Mouse (Mus musculus): ENCODE measurements around the gene Sirt7. TPM values are rescaled to one million over a fixed set of nuclear protein-coding genes. Genes with fewer than 3 reads are reported as not detected.

Gene Sirt7
- polyA plus RNA-seq, 1 experiment from 2014 or later, result 30.1 TPM

- CTCF ChIA-PET, result interaction anchor here (0.9 to 1.9 kb wide), 14 partner anchors 9 to 152 kb away, joined by 3 to 7 read pairs (median 4); partner anchors contain the start of genes Cenpx, Lrrc45 and Pycr1
These were observed 34.7 kb upstream of the Sirt7 start for GRCm38 (mm10) chr11:120659509-120660300.

GRCm38 (mm10) chr11:120658876-120659410, 33.9 kb upstream of the Sirt7 start:
- DNase-seq (ENCODE audit: low read depth, low spot score) (no peak), ATAC-seq (no peak)
- TF ChIP-seq CTCF (IDR thresholded peaks at IDR 0.05), result no peak

More at GRCm38 (mm10) chr11:120659509-120660300, 34.7 kb upstream of the Sirt7 start:
- no peak for TF ChIP-seq CTCF (IDR thresholded peaks at IDR 0.05)
- POLR2A ChIA-PET, result interaction anchor here (1.0 to 1.4 kb wide), 2 partner anchors 16 to 36 kb away, joined by 3 to 4 read pairs; partner anchors contain the start of gene Pycr1
- in situ Hi-C loops (cut with MboI; ENCODE audit: low pct_unique_long_range_greater_than_20kb), result loop anchor here (5.0 kb wide), 1 partner anchor 53 kb away; the partner anchor contains the start of genes Cenpx and Lrrc45
- ATAC-seq, result no peak
- H3K27me3 ChIP-seq, result peaks cover 59% of the 10 kb centered on the region
- DNase-seq (ENCODE audit: low read depth, low spot score), result no peak

GRCm38 (mm10) chr11:120657301-120657700, 32.3 kb upstream of the Sirt7 start:
- in situ Hi-C loops (cut with MboI; ENCODE audit: low pct_unique_long_range_greater_than_20kb), result loop anchor here (5.0 kb wide), 1 partner anchor 55 kb away; the partner anchor contains the start of genes Cenpx and Lrrc45
- TF ChIP-seq CTCF (IDR thresholded peaks at IDR 0.05), result no peak
- ATAC-seq (no peak), DNase-seq (ENCODE audit: low read depth, low spot score) (no peak)
- CTCF ChIA-PET, result interaction anchor here (1.2 kb wide), 1 partner anchor 119 kb away, joined by 3 read pairs; no protein-coding TSS in a partner anchor
- peaks cover 69% of the 10 kb centered on the region for H3K27me3 ChIP-seq
- POLR2A ChIA-PET, result no interaction called here

More at GRCm38 (mm10) chr11:120658876-120659410, 33.9 kb upstream of the Sirt7 start:
- peaks cover 63% of the 10 kb centered on the region for H3K27me3 ChIP-seq
- CTCF ChIA-PET, result interaction anchor here (0.9 to 1.9 kb wide), 16 partner anchors 8 to 151 kb away, joined by 3 to 8 read pairs (median 4); partner anchors contain the start of genes Cenpx, Lrrc45 and Pycr1
- POLR2A ChIA-PET, result interaction anchor here (0.7 to 1.0 kb wide), 3 partner anchors 19 to 55 kb away, joined by 3 to 4 read pairs (median 4); partner anchors contain the start of genes Cenpx and Lrrc45
- in situ Hi-C loops (cut with MboI; ENCODE audit: low pct_unique_long_range_greater_than_20kb), result loop anchor here (5.0 kb wide), 1 partner anchor 53 kb away; the partner anchor contains the start of genes Cenpx and Lrrc45

- POLR2A ChIA-PET, result no interaction called here
- no peak for TF ChIP-seq CTCF (IDR thresholded peaks at IDR 0.05)
- CTCF ChIA-PET, result interaction anchor here (0.9 kb wide), 1 partner anchor 11 kb away, joined by 6 read pairs; the partner anchor contains the start of gene Pycr1
- no peak for ATAC-seq
- in situ Hi-C loops (cut with MboI; ENCODE audit: low pct_unique_long_range_greater_than_20kb), result loop anchor here (5.0 kb wide), 2 partner anchors 58 to 113 kb away; partner anchors contain the start of genes Cenpx and Lrrc45
- H3K27me3 ChIP-seq, result peaks cover 70% of the 10 kb centered on the region
- no peak for DNase-seq (ENCODE audit: low read depth, low spot score)
These were observed 29.7 kb upstream of the Sirt7 start for GRCm38 (mm10) chr11:120654741-120655140.

GRCm38 (mm10) chr11:120651872-120652271, 26.8 kb upstream of the Sirt7 start:
- POLR2A ChIA-PET, result no interaction called here
- in situ Hi-C loops (cut with MboI; ENCODE audit: low pct_unique_long_range_greater_than_20kb), result loop anchor here (5.0 kb wide), 1 partner anchor 115 kb away; no protein-coding TSS in a partner anchor
- CTCF ChIA-PET, result no interaction called here
- no peak for TF ChIP-seq CTCF (IDR thresholded peaks at IDR 0.05)
- H3K27me3 ChIP-seq, result peaks cover 49% of the 10 kb centered on the region
- no peak for DNase-seq (ENCODE audit: low read depth, low spot score)
- ATAC-seq, result no peak

GRCm38 (mm10) chr11:120648001-120648476, 23.0 kb upstream of the Sirt7 start, which contains the start of gene Myadml2:
Gene Myadml2 (minus strand): TSS chr11:120648158.
- DNase-seq (ENCODE audit: low read depth, low spot score) (no peak), ATAC-seq (no peak)
- H3K27me3 ChIP-seq, result peaks cover 25% of the 10 kb centered on the region
- POLR2A ChIA-PET, result no interaction called here
- CTCF ChIA-PET, result no interaction called here
- in situ Hi-C loops (cut with MboI; ENCODE audit: low pct_unique_long_range_greater_than_20kb), result no loop called here
- TF ChIP-seq CTCF (IDR thresholded peaks at IDR 0.05), result no peak

GRCm38 (mm10) chr11:120647047-120647830, 22.2 kb upstream of the Sirt7 start:
- DNase-seq (ENCODE audit: low read depth, low spot score) (no peak), ATAC-seq (no peak)
- no peak for TF ChIP-seq CTCF (IDR thresholded peaks at IDR 0.05)
- POLR2A ChIA-PET, result no interaction called here
- CTCF ChIA-PET, result no interaction called here
- peaks cover 20% of the 10 kb centered on the region for H3K27me3 ChIP-seq
- in situ Hi-C loops (cut with MboI; ENCODE audit: low pct_unique_long_range_greater_than_20kb), result no loop called here

- CTCF ChIA-PET, result interaction anchor here (1.1 to 2.2 kb wide), 6 partner anchors 11 to 133 kb away, joined by 3 to 10 read pairs (median 4); no protein-coding TSS in a partner anchor
- in situ Hi-C loops (cut with MboI; ENCODE audit: low pct_unique_long_range_greater_than_20kb), result no loop called here
- POLR2A ChIA-PET, result interaction anchor here (1.5 to 2.0 kb wide), 2 partner anchors 11 to 17 kb away, joined by 3 to 8 read pairs; partner anchors contain the start of gene Mafg
- no peaks in the 10 kb centered on the region for H3K27me3 ChIP-seq
- peak; percentile 89 for ATAC-seq
- DNase-seq (ENCODE audit: low read depth, low spot score), result no peak
- TF ChIP-seq CTCF (IDR thresholded peaks at IDR 0.05), result no peak
These were observed 18.6 kb upstream of the Sirt7 start, which contains the start of gene Pycr1 for GRCm38 (mm10) chr11:120643601-120643987. Gene Pycr1 (minus strand): TSS chr11:120643769.

GRCm38 (mm10) chr11:120642939-120643600, 18.0 kb upstream of the Sirt7 start:
- CTCF ChIA-PET, result interaction anchor here (1.1 to 2.2 kb wide), 5 partner anchors 11 to 133 kb away, joined by 3 to 10 read pairs (median 6); no protein-coding TSS in a partner anchor
- ATAC-seq (peak; percentile 23), DNase-seq (ENCODE audit: low read depth, low spot score) (no peak)
- POLR2A ChIA-PET, result interaction anchor here (1.3 to 2.0 kb wide), 3 partner anchors 10 to 17 kb away, joined by 3 to 8 read pairs (median 3); partner anchors contain the start of gene Mafg
- in situ Hi-C loops (cut with MboI; ENCODE audit: low pct_unique_long_range_greater_than_20kb), result no loop called here
- no peaks in the 10 kb centered on the region for H3K27me3 ChIP-seq
- TF ChIP-seq CTCF (IDR thresholded peaks at IDR 0.05), result no peak

Measured in Patski (cell line).